Mouse (Mus musculus): ENCODE results near the gene Kif18b. TPM values are rescaled to one million over a fixed set of nuclear protein-coding genes. Genes with fewer than 3 reads are reported as not detected.

The Kif18b gene
- polyA plus RNA-seq, 1 experiment from 2014 or later: 11.6 TPM

Other genes with a start within 250 kb of the Kif18b start
- 40.7 and 53.2 TPM in 2 replicates for gene Ccdc43, start 227.3 kb downstream of the Kif18b start, polyA plus RNA-seq (2016; fragmentation: Nextera tagmentation; extraction: Ambion mirVana)
- 14.6 and 22.6 TPM in 2 replicates for gene Adam11, start 163.7 kb downstream of the Kif18b start, polyA plus RNA-seq (2016; fragmentation: Nextera tagmentation; extraction: Ambion mirVana)
- gene Gjc1, start 105.4 kb downstream of the Kif18b start, polyA plus RNA-seq (2016; fragmentation: Nextera tagmentation; extraction: Ambion mirVana): 71.1 and 81.3 TPM in 2 replicates
- not detected in 2 replicates for gene Higd1b, start 89.3 kb downstream of the Kif18b start, polyA plus RNA-seq (2016; fragmentation: Nextera tagmentation; extraction: Ambion mirVana)
- 290 and 328 TPM in 2 replicates for gene Eftud2, start 44.1 kb downstream of the Kif18b start, polyA plus RNA-seq (2016; fragmentation: Nextera tagmentation; extraction: Ambion mirVana)
- 1.9 and 2.2 TPM in 2 replicates for gene Ccdc103, start 43.9 kb downstream of the Kif18b start, polyA plus RNA-seq (2016; fragmentation: Nextera tagmentation; extraction: Ambion mirVana)
- not detected in 2 replicates for gene Fam187a, start 40.0 kb downstream of the Kif18b start, polyA plus RNA-seq (2016; fragmentation: Nextera tagmentation; extraction: Ambion mirVana)
- gene Gfap, start 24.2 kb downstream of the Kif18b start, polyA plus RNA-seq (2016; fragmentation: Nextera tagmentation; extraction: Ambion mirVana): 0.17 TPM in 1 of 2 replicates, not detected in the other
- gene C1ql1, start 21.6 kb upstream of the Kif18b start, polyA plus RNA-seq (2016; fragmentation: Nextera tagmentation; extraction: Ambion mirVana): 4.4 and 11.5 TPM in 2 replicates
- gene Nmt1, start 103.1 kb upstream of the Kif18b start, polyA plus RNA-seq (2016; fragmentation: Nextera tagmentation; extraction: Ambion mirVana): 47.1 and 55.6 TPM in 2 replicates
- 272 and 276 TPM in 2 replicates for gene Dcakd, start 103.2 kb upstream of the Kif18b start, polyA plus RNA-seq (2016; fragmentation: Nextera tagmentation; extraction: Ambion mirVana)
- gene Plcd3, start 176.5 kb upstream of the Kif18b start, polyA plus RNA-seq (2016; fragmentation: Nextera tagmentation; extraction: Ambion mirVana): 1.6 and 1.9 TPM in 2 replicates
- 7.7 and 8.3 TPM in 2 replicates for gene Acbd4, start 176.6 kb upstream of the Kif18b start, polyA plus RNA-seq (2016; fragmentation: Nextera tagmentation; extraction: Ambion mirVana)
- 1.7 and 2.3 TPM in 2 replicates for gene Hexim1, start 191.1 kb upstream of the Kif18b start, polyA plus RNA-seq (2016; fragmentation: Nextera tagmentation; extraction: Ambion mirVana)
- gene Hexim2, start 207.3 kb upstream of the Kif18b start, polyA plus RNA-seq (2016; fragmentation: Nextera tagmentation; extraction: Ambion mirVana): 7.7 and 8.9 TPM in 2 replicates
- gene Fmnl1, start 246.0 kb upstream of the Kif18b start, polyA plus RNA-seq (2016; fragmentation: Nextera tagmentation; extraction: Ambion mirVana): 0.72 and 1.5 TPM in 2 replicates